Mouse (Mus musculus) left cerebral cortex, postnatal 10 days (tissue): Measurements from ENCODE around the gene Nemp1. TPM values are rescaled to one million over a fixed set of nuclear protein-coding genes. Genes with fewer than 3 reads are reported as not detected.

Experiments used
- DNase-seq, 2 experiments: peaks; one replicate each; pipeline ENCODE4 v3.0.0; 2021 to 2022; ENCODE audit warnings: low spot score in 2 of 2, mixed read lengths in 1 of 2; ENCODE audit errors: extremely low spot score in 1 of 2
- intact Hi-C: fragments of 180-260 bp; cut with DNase I; formaldehyde crosslinking; loops from one replicate; pipeline ENCODE4 v1.15.1; 2025
- total RNA-seq, 2 experiments: library from RNA; stranded (reverse); gene quantifications; 2 replicates each; pipeline ENCODE4 v1.2.3; 2021

Gene Nemp1
- 1 to 10 TPM; 3.4 to 4.4 TPM for total RNA-seq

DNA sequence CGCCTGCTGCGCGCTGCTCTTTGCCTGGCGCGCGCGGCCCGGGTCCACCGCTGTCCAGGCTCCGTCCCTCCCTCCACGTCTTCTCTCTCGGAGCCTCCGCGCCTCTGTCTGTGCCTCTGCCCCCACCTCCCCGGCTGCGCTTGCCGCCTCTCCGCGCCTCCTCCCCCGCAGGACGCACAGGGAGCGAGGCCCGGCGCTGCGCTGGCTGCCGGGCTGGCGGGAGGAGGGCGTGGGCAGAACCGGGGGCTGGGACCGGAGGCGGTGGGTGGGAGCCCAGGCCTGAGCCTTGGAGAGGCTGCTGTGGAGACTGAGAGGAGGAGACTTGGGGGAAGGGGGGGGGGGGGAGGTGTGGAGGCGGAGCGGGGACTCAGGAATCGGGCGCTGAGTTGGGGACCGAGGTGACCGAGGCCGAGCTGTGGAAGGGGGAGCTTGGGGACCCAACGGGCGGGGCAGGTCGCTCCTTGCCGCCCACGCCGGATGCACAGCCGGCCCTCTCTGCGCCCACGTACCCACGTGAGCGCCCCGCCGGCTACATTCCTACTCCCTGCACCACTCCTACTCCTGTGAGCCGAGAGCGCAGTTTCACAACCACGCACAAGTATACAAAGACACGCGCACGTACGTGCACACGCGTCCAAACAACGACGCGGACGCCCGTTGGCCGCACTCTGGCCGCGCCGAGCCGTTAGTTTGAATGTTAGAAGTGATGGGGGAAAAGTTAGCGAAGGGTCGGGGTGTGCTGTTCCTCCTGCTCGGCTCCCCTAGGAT lies at the start of gene Nemp1:
TSS of gene Nemp1 (plus strand) at position 401 of the 768 bp plus-strand sequence.
- DNase-seq = peak in 1 of 2 experiments; percentile 92
- intact Hi-C loops = no loop called here

DNA sequence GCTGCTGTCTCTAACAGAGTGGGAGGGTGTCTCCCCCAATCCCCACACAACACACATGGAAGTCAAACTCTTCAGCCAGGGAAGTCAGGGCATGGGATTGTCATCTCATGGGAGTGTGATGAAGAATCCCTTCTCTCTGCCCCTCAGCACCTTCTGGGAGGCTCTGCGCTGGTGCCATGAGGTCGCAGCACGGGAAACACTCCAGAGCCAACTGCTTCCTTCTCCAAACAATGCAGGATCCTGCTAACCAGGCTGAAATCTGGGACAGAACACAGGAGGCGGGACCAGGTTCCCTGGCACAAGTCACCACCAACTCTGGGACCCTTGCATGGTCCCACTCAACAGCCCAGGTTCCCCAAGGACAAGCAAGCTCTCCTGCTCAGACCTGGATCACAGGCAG lies 49.4 kb upstream of the Nemp1 start:
- intact Hi-C loops = no loop called here
- no peak for DNase-seq

DNA sequence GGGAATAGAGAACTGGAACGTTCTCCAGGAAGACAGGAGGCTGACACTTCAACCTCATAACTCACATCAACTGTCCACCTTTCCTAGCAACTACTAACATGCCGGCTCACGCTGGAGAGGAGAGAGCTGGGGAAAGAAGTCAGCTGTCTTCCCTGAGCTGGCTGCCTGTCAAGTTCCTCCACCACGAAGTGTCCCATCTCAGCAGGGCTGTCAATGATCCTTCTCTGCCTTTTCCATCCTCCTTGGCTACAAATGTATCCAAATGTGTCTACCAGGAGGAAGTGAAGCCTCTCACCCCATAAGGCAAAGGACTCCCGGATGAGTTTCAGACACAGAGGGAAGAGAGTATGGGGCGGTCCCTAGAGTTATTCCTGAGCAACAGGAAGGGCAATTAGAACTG lies 48.5 kb upstream of the Nemp1 start:
- no peak for DNase-seq
- intact Hi-C loops = no loop called here

DNA sequence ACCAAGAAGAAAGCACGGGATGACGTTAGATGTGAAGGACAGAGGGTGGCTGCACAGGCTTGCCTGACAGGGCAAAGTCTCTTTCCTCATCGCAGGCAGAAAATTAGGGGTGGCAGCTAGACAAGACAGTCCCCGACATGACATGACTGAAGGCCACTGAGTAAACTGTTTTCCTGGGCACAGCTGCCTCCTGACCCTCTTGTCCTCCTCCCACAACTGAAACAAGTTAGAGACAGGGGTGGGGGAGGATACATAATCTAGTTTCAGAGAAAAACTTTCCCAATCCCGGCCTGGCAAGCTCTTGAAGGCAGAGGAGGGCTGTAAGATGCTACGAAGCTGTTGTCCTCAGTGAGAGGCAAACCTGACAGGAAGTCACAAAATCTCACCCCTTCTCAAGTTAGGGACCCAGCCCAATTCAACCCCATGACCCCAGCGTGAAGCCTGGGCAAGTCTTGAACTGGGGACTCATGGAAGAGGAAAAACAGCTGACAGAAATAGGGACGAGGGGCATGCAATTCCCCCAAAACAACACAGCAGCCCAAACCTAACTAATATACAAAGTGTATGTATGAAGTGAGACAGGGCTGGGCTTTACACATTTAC lies 47.5 kb upstream of the Nemp1 start:
- intact Hi-C loops = no loop called here
- DNase-seq = no peak

DNA sequence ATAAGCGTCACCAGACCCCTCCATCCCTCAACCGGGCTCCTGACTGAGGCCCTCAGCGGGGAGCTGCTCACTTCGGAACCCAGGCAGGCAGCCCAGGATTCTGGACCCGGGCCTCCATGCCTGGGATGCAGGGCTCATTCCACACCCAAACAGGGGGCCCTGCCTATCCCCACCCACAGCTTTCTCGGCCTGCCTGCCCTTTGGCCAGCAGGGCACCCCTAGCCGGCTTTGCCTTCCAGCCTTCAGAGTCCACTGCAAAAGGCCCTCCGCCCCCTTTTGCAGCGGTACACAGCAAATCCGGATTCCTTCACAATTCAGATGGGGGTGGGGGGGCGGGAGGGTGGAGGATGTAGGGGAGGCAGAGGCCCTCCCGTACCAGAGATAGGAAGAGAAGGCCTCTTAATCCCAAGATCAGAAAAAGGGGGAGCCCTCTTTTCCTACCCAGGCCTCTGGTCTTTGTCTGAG lies 46.7 kb upstream of the Nemp1 start:
- DNase-seq = peak in 1 of 2 experiments; percentile 71

DNA sequence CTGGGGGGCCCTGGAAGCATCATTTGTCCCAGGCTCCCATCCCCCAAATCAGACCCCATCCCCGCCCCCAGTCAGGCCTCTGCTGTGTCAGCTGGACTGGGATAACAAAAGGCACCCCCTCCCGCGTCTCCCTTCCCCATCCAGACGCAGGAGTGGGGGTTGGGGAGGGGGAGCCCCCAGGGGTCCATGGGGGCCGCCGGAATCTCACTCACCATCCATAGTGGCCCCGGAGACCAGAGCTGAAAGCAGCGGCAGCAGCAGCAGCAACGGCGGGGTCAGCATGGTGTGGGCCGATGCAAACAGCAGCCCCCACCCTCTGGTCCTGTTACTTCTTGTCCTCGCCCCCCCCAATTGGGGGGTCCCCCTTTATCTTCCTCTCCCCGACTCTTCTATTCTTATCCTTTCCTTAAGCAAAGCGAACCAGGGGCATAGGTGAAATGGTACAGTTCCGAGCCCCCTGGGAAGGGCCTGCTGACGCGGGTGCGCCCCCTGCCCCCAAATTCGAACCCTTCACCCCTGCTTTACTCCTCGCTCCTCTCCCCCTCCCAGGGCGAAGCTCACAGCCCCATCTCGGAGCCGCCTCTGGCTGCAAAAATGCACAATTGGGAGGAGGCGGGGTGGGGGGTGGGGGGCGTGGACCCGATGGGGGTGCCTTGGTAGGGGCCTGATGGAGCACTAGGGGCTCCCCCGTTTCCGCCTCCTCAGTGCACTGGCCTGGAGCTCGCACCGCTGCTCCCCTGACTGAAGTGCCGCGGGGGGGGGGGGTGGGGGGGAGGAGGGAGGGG lies 46.1 kb upstream of the Nemp1 start, which contains the start of gene Lrp1:
TSS of gene Lrp1 (minus strand) at position 743 of the 785 bp plus-strand sequence.
- DNase-seq = peak in 1 of 2 experiments; percentile 74
- intact Hi-C loops = loop anchor here (5.0 kb wide), 1 partner anchor 43 kb away; no protein-coding TSS in a partner anchor

More for the DNA sequence above, 46.7 kb upstream of the Nemp1 start:
- intact Hi-C loops = loop anchor here (5.0 kb wide), 1 partner anchor 43 kb away; no protein-coding TSS in a partner anchor

DNA sequence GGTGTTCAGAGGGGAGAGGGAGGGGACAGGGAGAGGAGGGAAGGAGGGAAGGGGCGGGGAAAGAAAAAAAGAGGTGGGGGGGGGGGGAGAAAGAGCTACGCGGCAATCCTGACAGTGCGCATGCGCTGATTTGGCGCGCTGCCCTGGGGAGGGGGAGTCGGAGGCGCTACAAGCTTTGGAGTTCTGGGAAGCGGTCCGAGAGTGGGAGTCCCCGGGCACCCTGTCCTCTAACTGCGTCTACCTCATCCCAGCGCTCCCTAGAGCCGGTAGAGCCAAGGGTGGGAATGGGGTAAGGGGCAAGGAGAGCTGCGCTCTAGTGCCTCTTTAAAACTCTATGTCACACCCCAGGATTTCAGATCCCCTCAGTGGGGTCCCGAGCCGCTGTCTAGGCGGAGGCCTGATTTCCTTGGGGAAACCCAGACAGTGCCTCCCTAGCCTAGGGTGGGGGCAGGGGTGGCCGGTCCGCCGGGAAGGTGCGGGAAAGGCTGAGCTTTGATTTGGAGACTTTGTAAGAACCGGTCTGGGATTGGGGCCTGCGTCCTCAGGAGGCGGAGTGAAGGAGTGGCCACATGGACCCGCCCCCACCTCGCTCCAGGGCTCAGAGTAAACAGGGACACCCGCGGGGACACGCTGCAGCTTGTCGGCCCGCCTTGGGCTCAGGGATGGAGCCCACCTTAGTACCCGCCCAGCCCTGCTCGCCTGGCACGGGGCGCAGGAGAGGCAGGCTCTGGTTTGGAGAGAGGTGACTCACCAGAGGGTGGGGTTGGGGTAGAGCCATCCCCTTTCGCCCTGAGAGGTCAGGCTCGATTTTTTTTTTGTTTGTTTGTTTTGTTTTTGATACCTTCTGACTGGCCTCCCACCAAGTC lies 45.3 kb upstream of the Nemp1 start:
- DNase-seq = peak; percentile 86 to 93
- intact Hi-C loops = loop anchor here (5.0 kb wide), 1 partner anchor 44 kb away; no protein-coding TSS in a partner anchor

DNA sequence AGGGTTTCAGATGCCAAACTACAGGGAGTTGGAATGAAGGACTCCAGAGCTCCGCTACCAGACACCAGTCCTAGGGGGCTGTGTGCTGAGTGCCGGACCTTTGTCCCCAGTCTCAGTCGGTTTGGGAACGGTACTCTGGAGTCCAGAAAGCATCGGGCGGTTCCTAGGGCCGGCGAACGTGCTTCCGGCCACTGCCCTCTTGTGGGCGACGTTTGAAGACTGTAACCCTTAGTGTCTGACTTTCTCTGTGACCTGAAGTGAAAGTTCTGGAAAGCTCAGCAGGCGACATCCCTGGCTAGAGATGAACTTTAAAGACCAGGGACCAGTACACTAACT lies 44.7 kb upstream of the Nemp1 start:
- intact Hi-C loops = loop anchor here (5.0 kb wide), 1 partner anchor 45 kb away; no protein-coding TSS in a partner anchor
- DNase-seq = peak in 1 of 2 experiments; percentile 78

DNA sequence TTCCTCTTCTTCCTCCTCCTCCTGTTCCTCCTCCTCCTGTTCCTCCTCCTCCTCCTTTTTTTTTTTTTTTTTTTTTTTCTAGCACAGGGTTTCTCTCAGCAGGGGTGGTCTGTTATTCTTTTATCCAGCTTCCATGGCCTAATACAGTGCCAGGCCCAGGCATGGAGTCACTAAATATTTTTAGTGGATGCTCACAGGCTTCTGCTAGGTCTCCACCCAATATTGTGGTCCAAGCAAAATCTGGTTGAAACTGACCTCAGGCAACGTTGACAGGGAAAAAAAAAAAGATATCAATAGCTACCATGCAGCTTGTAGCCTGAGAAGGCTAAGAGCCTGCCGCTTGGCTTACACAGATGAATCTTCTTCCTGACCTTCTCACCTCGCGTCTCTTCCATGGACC lies 44.0 kb upstream of the Nemp1 start:
- intact Hi-C loops = loop anchor here (5.0 kb wide), 1 partner anchor 45 kb away; no protein-coding TSS in a partner anchor
- DNase-seq = no peak

DNA sequence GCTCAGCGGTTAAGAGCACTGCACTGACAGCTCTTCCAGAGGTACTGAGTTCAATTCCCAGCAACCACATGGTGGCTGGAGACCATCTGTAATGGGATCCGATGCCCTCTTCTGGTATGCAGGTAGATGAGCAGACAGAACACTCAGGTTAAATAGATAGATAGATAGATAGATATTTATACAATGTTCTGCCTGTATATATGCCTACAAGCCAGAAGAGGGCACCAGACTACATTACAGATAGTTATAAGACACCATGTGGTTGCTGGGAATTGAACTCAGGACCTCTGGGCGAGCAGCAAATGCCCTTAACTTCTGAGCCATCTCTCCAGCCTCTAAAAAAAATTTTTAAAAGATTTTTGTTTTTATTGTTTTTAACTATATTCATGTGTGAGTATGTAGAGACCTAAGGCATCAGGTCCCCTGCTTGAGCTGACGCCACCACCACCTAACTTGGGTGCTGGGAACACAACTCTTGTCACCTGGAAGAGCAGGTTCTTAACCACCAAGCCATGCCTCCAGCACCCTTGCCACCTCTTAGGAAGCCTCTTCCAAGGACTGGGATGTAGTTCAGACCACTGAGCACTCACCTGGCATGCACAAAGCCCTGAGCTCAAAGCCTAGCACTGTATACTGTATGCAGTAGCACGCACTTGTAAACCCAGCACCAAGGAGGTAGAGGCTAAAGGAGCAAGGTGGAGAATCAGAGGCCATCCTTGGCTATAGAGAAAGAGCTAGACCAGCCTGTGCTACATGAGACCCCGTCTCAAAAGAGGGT lies 43.1 kb upstream of the Nemp1 start:
- no peak for DNase-seq
- intact Hi-C loops = loop anchor here (5.0 kb wide), 1 partner anchor 46 kb away; no protein-coding TSS in a partner anchor

DNA sequence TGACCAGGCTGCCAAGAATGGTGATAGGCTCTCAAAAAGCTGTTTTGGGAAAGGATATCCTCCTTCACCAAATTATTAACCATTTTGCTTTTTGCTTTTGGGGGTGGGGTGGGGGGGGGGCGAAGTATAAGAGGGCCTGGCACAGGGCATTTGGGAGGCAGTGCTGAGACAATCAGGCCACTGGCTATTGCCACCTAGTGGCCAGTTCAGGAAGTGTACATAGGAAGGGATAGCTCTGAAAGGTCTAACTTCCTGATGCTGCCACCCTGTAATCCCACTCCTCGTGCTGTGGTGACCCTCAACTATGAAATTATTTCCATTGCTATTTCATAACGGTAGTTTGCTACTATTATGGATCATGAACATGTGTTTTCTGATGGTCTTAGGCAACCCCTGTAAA lies 40.3 kb upstream of the Nemp1 start:
- intact Hi-C loops = no loop called here
- DNase-seq = no peak

DNA sequence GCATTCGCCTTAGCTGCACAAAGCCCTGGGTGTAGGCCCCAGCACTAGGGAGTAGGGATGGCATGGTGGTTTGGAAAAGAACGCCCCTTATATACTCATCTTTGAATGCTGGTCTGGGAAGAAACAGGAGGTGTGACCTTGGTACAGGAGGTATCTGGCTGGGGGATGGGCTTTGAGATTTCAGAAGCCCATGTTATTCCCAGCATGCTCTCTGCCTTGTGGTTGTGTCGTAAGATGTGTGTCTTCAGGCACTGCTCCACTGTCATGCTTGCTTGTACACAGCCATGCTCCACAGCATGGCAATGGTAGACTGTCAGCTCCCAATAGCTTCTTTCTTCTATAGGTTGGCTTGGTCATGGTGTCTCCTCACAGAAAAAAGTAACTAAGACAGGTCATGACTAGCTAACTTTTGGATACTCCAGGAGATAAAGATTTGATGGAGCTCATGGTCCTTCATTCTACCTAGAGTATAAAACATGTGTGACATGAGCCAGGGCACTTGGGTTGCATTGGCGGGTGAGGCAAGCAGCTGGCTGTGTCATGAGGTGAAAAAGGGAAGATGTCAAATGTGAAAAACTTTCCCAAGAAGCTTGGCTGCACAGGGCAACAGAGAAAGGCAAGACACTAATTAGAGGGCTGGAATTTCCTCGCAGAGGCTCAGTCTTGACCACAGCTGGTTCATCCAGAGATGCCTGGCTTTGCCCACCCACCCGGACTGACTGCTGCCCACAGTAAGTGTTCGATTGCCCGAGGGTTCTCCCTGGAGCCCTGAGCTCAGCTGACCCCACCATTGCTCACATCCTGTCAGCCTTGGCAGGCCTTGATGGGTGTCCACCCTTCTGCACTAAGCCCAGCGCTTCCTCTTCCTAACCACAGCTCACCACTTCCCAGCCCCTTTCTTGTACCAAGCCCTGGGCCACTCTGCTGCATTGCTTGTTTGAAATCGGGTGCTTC lies 35.2 kb upstream of the Nemp1 start:
- intact Hi-C loops = no loop called here
- DNase-seq = no peak

DNA sequence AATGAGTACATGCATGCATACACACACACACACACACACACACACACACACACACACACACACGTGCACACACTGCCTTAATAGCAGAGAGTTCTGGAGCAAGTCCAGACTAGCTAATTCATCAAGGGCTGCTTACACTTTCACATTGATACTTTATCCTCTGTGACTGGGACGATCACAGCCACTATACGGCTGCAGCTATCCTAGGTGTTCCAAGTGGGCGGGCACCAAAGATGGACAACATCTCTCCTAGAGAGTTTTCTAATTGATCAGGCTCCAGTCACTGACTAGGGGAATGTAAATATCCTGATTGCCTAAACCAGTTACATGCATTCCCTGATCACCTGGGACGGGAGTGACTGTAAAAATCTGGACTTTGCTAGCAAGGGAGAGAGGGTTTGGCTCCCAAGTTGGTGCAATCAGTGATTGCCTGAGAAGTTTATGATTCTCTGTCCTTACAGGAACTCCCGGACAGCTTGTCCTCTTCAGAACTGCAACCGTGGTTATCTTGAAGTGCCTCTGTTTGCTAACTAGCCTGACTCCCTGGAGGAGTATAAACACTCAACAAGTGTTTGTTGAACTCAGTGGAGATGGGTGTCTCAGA lies 33.9 kb upstream of the Nemp1 start:
- no peak for DNase-seq
- intact Hi-C loops = no loop called here

DNA sequence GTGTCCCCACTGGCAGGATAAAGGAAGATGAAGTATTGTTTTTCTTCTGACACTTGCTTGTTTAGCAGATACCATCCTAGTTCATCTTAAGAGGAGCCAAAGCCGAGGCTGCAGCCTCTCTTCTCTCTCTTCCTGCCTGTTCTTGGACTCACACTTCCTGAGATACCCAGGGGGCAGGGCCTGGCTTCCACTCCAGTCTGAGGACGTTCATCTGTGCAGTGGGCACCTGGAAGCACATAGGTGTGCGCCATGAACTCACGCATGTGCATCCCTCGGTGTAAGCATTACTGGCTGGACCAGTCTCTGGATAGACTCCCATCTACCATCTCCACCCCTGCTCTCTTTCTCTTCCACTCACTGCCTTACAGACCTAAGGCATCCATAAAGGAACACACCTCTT lies 26.3 kb upstream of the Nemp1 start:
- intact Hi-C loops = loop anchor here (5.0 kb wide), 1 partner anchor 37 kb away; no protein-coding TSS in a partner anchor
- no peak for DNase-seq

DNA sequence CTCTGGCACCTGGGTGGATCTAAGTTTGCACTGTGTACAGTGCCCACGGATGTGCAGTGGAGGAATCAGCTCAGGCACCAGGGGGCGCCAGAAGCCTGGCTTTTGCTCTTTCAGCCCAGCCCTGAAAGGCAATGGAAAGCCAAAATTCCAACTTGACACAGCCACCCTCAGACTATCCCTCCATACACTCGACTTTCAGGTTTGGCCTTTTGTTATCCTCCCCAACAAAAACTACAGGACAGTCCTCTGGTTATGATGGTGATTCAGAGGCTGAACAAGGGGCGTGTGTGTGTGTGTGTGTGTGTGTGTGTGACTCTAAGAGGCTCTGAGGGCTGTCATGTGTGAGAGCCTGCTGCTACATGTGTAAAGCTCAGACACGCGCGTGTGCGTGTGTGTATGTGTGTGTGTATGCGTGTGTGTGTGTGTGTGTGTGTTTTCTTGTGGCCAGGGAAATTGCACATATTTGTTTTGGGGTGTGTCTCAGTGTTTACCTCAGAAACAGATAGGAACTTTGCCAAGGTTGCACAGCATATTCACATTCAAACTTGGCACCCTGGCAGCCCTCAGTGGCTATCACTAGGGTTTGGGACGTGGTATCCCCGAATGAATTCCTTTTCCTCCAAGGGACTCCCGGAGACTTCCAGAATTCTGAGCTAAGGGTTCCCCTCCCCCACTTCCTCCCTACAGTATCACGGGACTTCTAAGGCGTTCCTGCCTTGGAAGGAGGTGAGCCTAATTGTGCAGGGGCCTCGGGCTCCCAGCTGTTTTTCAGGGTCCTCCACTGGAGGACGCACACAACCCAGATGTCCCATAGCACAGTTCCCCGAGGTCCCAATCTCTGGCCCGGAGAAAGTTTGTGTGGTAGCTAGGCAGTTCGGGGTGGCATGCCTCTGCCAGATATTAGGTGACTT lies 24.6 kb upstream of the Nemp1 start:
- peak; percentile 81 to 91 for DNase-seq
- intact Hi-C loops = loop anchor here (5.0 kb wide), 1 partner anchor 35 kb away; no protein-coding TSS in a partner anchor
